In genomic region chr14:43932991-43933390, GRCm38 (mm10) we compare ENCODE assay signal across 11 mouse cellular contexts. TPM values are rescaled to one million over a fixed set of nuclear protein-coding genes. Genes with fewer than 3 reads are reported as not detected.
A peak's percentile ranks its signal among the peaks of the same experiment; 100 is the strongest.
DNase-seq lines count a peak whose midpoint lies in the region; ATAC-seq and TF ChIP-seq lines count a peak whose summit lies in the region.
"Not testable (repeated sequence)": the region's sequence is repeated elsewhere in the genome, so short reads cannot be mapped to it uniquely, and the experiment has no call there.
"Had no signal": no experiment of that assay in that cellular context is flagged by ENCODE, and none has a peak within 500 bp of the region (broad histone marks: within the 10 kb centered on the region; RNA-seq: fewer than 3 reads in every experiment).

No protein-coding gene starts in this region.

- not testable (repeated sequence) for H3K27me3 ChIP-seq in C2C12 (ENCODE audit: control insufficient read depth, insufficient read depth, insufficient read length); limb, embryonic 14.5 days (ENCODE audit: control insufficient read depth, insufficient read depth, low read length); midbrain, embryonic 15.5 days (replicated peaks)

- peak; percentile 15 for TF ChIP-seq CTCF in C2C12 (IDR thresholded peaks at IDR 0.05; ENCODE audit: control insufficient read depth, insufficient read depth, insufficient read length)

- not testable (repeated sequence) for H3K36me3 ChIP-seq in C2C12 (ENCODE audit: control insufficient read depth, insufficient read depth); limb, embryonic 14.5 days (ENCODE audit: control insufficient read depth, insufficient read depth, low read length); midbrain, embryonic 15.5 days (replicated peaks)

- not testable (repeated sequence) for H3K4me1 ChIP-seq in limb, embryonic 14.5 days (ENCODE audit: control insufficient read depth, insufficient read depth, low read length); midbrain, embryonic 15.5 days

- H3K9me3 ChIP-seq in limb, embryonic 14.5 days (ENCODE audit: control insufficient read depth, low read length); midbrain, embryonic 15.5 days: not testable (repeated sequence)

- TF ChIP-seq POLR2A in limb, embryonic 14.5 days (IDR thresholded peaks at IDR 0.05; ENCODE audit: borderline replicate concordance, extremely low read depth, insufficient read depth, insufficient read length), result not testable (repeated sequence)

- intact Hi-C loops in heart, postnatal 10 days (cut with DNase I), result loop anchor here (5.0 kb wide), 1 partner anchor 49 kb away; no protein-coding TSS in a partner anchor

- WGBS in limb, embryonic 14.5 days, result 25% methylated on average over 8 of the region's 8 CpGs
- 20% methylated on average over 8 of the region's 8 CpGs for WGBS in midbrain, embryonic 15.5 days

- not testable (repeated sequence) for H3K27ac ChIP-seq in limb, embryonic 14.5 days (replicated peaks; ENCODE audit: low read depth, low read length); midbrain, embryonic 15.5 days

- not testable (repeated sequence) for H3K79me3 ChIP-seq in C2C12 (ENCODE audit: low read depth)

- not testable (repeated sequence) for H3K4me2 ChIP-seq in limb, embryonic 14.5 days (replicated peaks; ENCODE audit: low read depth, low read length, severe bottlenecking); midbrain, embryonic 15.5 days

- DNase-seq in adrenal gland, postnatal 25 days, result peak; percentile 20
- DNase-seq in fibroblast of lung, adult 2 months (ENCODE audit: low read depth), result peak; percentile 20
- DNase-seq in heart, postnatal 10 days, result peak; percentile 30 to 49
- DNase-seq in kidney, postnatal 25 days, result peak; percentile 32 to 56
- peak; percentile 30 for DNase-seq in limb, embryonic 14.5 days (ENCODE audit: low spot score)
- peak; percentile 61 for DNase-seq in testis, postnatal 10 days (ENCODE audit: low spot score)

- not testable (repeated sequence) for ATAC-seq in limb, embryonic 14.5 days (ENCODE audit: low FRiP score, low read depth)
- 0 out of 2 replicates have a peak, but pooled peaks have one; percentile 20 for ATAC-seq in midbrain, embryonic 15.5 days (replicated peaks)

- not testable (repeated sequence) for H3ac ChIP-seq in C2C12 (ENCODE audit: control insufficient read depth, insufficient read length, low read depth)

- H3K79me2 ChIP-seq in C2C12 (ENCODE audit: control insufficient read depth, insufficient read depth), result not testable (repeated sequence)

- not testable (repeated sequence) for H3K9ac ChIP-seq in limb, embryonic 14.5 days (ENCODE audit: low read depth, low read length, severe bottlenecking); midbrain, embryonic 15.5 days

- H3K4me3 ChIP-seq in C2C12 (ENCODE audit: insufficient read depth, poor library complexity, severe bottlenecking); limb, embryonic 14.5 days (replicated peaks; ENCODE audit: low read length); midbrain, embryonic 15.5 days: not testable (repeated sequence)

RNA-seq across cellular contexts. Expression of gene Gm8113, which starts 7.8 kb away (rescaled TPM):
- polyA plus RNA-seq in C2C12 (2012; fragmentation: generic; extraction: Trizol), result 1.2 TPM
- 7.6 and 10.1 TPM in 2 replicates for total RNA-seq in adrenal gland, postnatal 25 days (2021)
- total RNA-seq in heart, postnatal 10 days (2021), result 1 to 10 TPM; 4.8 to 5.5 TPM
- polyA plus RNA-seq in limb, embryonic 14.5 days (2012; rRNA removed), result 7.1 and 7.2 TPM in 2 replicates
- 5.2 and 6.6 TPM in 2 replicates for polyA plus RNA-seq in limb, embryonic 14.5 days (2014; fragmentation: Nextera tagmentation; extraction: Ambion mirVana)
- 4.9 and 5.8 TPM in 2 replicates for polyA plus RNA-seq in midbrain, embryonic 15.5 days (2015; fragmentation: Nextera tagmentation; extraction: Ambion mirVana)
- total RNA-seq: neutrophil, adult 5-6 weeks had no signal

RNA-seq across cellular contexts. Expression of gene Ear10, which starts 9.6 kb away (rescaled TPM):
- not detected for polyA plus RNA-seq in C2C12 (2012; fragmentation: generic; extraction: Trizol)
- not detected in 2 replicates for total RNA-seq in adrenal gland, postnatal 25 days (2021)
- not detected for total RNA-seq in heart, postnatal 10 days (2021)
- not detected in 2 replicates for polyA plus RNA-seq in limb, embryonic 14.5 days (2012; rRNA removed)
- not detected in 2 replicates for polyA plus RNA-seq in limb, embryonic 14.5 days (2014; fragmentation: Nextera tagmentation; extraction: Ambion mirVana)
- not detected in 2 replicates for polyA plus RNA-seq in midbrain, embryonic 15.5 days (2015; fragmentation: Nextera tagmentation; extraction: Ambion mirVana)
- total RNA-seq: ES-E14; neutrophil, adult 5-6 weeks had no signal
- polyA plus RNA-seq: lung, embryonic 16.5 days had no signal

RNA-seq across cellular contexts. Expression of gene Ang5, which starts 23.9 kb away (rescaled TPM):
- not detected for polyA plus RNA-seq in C2C12 (2012; fragmentation: generic; extraction: Trizol)
- not detected in 2 replicates for total RNA-seq in adrenal gland, postnatal 25 days (2021)
- not detected for total RNA-seq in heart, postnatal 10 days (2021)
- not detected in 2 replicates for polyA plus RNA-seq in limb, embryonic 14.5 days (2012; rRNA removed)
- not detected in 2 replicates for polyA plus RNA-seq in limb, embryonic 14.5 days (2014; fragmentation: Nextera tagmentation; extraction: Ambion mirVana)
- polyA plus RNA-seq in midbrain, embryonic 15.5 days (2015; fragmentation: Nextera tagmentation; extraction: Ambion mirVana), result not detected in 2 replicates
- total RNA-seq: ES-E14; neutrophil, adult 5-6 weeks had no signal
- polyA plus RNA-seq: lung, embryonic 16.5 days had no signal

RNA-seq across cellular contexts. Expression of gene Ear1, which starts 57.7 kb away (rescaled TPM):
- not detected for polyA plus RNA-seq in C2C12 (2012; fragmentation: generic; extraction: Trizol)
- not detected in 2 replicates for total RNA-seq in adrenal gland, postnatal 25 days (2021)
- not detected for total RNA-seq in heart, postnatal 10 days (2021)
- polyA plus RNA-seq in limb, embryonic 14.5 days (2012; rRNA removed), result 0.22 and 0.40 TPM in 2 replicates
- polyA plus RNA-seq in limb, embryonic 14.5 days (2014; fragmentation: Nextera tagmentation; extraction: Ambion mirVana), result not detected in 2 replicates
- polyA plus RNA-seq in midbrain, embryonic 15.5 days (2015; fragmentation: Nextera tagmentation; extraction: Ambion mirVana), result not detected in 2 replicates
- total RNA-seq: ES-E14 had no signal
- polyA plus RNA-seq: lung, embryonic 16.5 days had no signal
